Mouse (Mus musculus) embryo, embryonic 10 days (tissue): ENCODE measurements around the gene Clec2d.
"Not testable (repeated sequence)": the region's sequence is repeated elsewhere in the genome, so short reads cannot be mapped to it uniquely, and the experiment has no call there.

ENCODE experiments used
- DNase-seq: peaks from one replicate; pipeline ENCODE4 v3.0.0-alpha.2; 2015; ENCODE audit warnings: low spot score

Clec2d gene

GRCm38 (mm10) chr6:129187200-129187651 is 6.8 kb downstream of the Clec2d start:
- no peak for DNase-seq

- not testable (repeated sequence) for DNase-seq
Measured at GRCm38 (mm10) chr6:129187816-129188215, 7.4 kb downstream of the Clec2d start.

- no peak for DNase-seq
Measured at GRCm38 (mm10) chr6:129193431-129193830, 13.0 kb downstream of the Clec2d start.

GRCm38 (mm10) chr6:129200066-129200465 is 19.7 kb downstream of the Clec2d start:
- DNase-seq, result not testable (repeated sequence)

- DNase-seq, result no peak
Measured at GRCm38 (mm10) chr6:129202306-129202705, 21.9 kb downstream of the Clec2d start.

GRCm38 (mm10) chr6:129204342-129204741 is 23.9 kb downstream of the Clec2d start:
- no peak for DNase-seq

- DNase-seq, result no peak
Measured at GRCm38 (mm10) chr6:129204838-129205237, 24.4 kb downstream of the Clec2d start.

- DNase-seq, result no peak
Measured at GRCm38 (mm10) chr6:129208891-129209519, 28.6 kb downstream of the Clec2d start.

GRCm38 (mm10) chr6:129209785-129210446 is 29.5 kb downstream of the Clec2d start:
- DNase-seq, result no peak

- DNase-seq, result no peak
Measured at GRCm38 (mm10) chr6:129210447-129210790, 30.0 kb downstream of the Clec2d start.

GRCm38 (mm10) chr6:129212421-129213195 is 32.2 kb downstream of the Clec2d start:
- no peak for DNase-seq

GRCm38 (mm10) chr6:129213497-129213896 is 33.1 kb downstream of the Clec2d start:
- no peak for DNase-seq

- no peak for DNase-seq
Measured at GRCm38 (mm10) chr6:129214263-129214662, 33.8 kb downstream of the Clec2d start.

GRCm38 (mm10) chr6:129215053-129215452 is 34.6 kb downstream of the Clec2d start:
- no peak for DNase-seq

GRCm38 (mm10) chr6:129215886-129216637 is 35.6 kb downstream of the Clec2d start:
- DNase-seq, result no peak

GRCm38 (mm10) chr6:129216721-129217230 is 36.4 kb downstream of the Clec2d start:
- no peak for DNase-seq

GRCm38 (mm10) chr6:129218191-129218696 is 37.8 kb downstream of the Clec2d start:
- no peak for DNase-seq

GRCm38 (mm10) chr6:129219897-129220517 is 39.6 kb downstream of the Clec2d start:
- DNase-seq, result no peak

- DNase-seq, result no peak
Measured at GRCm38 (mm10) chr6:129221053-129221452, 40.6 kb downstream of the Clec2d start.

- no peak for DNase-seq
Measured at GRCm38 (mm10) chr6:129222188-129222800, 41.9 kb downstream of the Clec2d start.

- DNase-seq, result no peak
Measured at GRCm38 (mm10) chr6:129223611-129224010, 43.2 kb downstream of the Clec2d start.
